Mouse (Mus musculus) heart, postnatal 0 days (tissue): ENCODE measurements around the gene Unc80.

Experiments used
- CTCF ChIP-seq: IDR thresholded peaks from 2 replicates; pipeline ENCODE4 v1.5.1; 2016; ENCODE audit warnings: antibody characterized with exemption, control low read depth, low read depth
- EP300 ChIP-seq: IDR thresholded peaks from 2 replicates; pipeline ENCODE4 v1.6.1; 2016; ENCODE audit warnings: antibody characterized with exemption, low read depth

DNA sequence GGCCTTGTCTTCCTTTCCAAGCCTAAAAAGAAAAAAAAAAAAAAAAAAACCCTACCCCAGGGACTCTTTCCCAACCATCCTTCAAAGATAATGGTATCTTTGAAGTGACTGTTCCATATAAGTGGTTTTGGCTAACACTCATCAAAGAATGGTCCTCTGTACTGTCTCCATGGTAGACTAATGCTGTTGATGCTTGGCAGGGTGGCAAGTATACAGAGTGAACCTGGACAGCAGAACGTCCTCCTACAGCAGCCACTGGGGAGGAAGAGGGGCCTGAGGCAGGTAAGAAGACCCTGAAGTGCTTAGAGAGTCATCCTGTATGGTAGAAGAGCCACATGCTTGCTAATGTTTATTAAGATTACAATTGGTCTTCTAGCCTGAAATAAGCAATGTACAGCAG, 224.1 kb downstream of the Unc80 start:
- TF ChIP-seq CTCF (no peak), EP300 (no peak)
